Mouse (Mus musculus) midbrain, embryonic 14.5 days (tissue): ENCODE results near the gene Ndufa6. TPM values are rescaled to one million over a fixed set of nuclear protein-coding genes. Genes with fewer than 3 reads are reported as not detected.

Source experiments
- ATAC-seq: fragments of 200-750 bp; cut with Nextera tagmentation; 2 replicates; pipeline ENCODE4 v1.8.0; 2017; ENCODE audit warnings: moderate number of reproducible peaks, moderate library complexity; ENCODE audit not compliant: low FRiP score, low TSS enrichment
- DNase-seq: peaks from one replicate; pipeline ENCODE4 v3.0.0-alpha.2; 2015
- H3K27ac ChIP-seq: fragments of 300-500 bp; sonication (generic); replicated peaks from 2 replicates; pipeline ENCODE4 v1.5.1; 2014; ENCODE audit warnings: mild to moderate bottlenecking, low read depth, low read length, moderate library complexity
- H3K27me3 ChIP-seq: fragments of 300-500 bp; sonication (generic); 2 replicates; pipeline ENCODE4 v1.6.1; 2014; ENCODE audit warnings: low read length, control low read depth, mixed read lengths; ENCODE audit not compliant: control insufficient read depth, insufficient read depth
- H3K36me3 ChIP-seq: fragments of 300-500 bp; sonication (generic); 2 replicates; pipeline ENCODE4 v1.6.1; 2014; ENCODE audit warnings: low read length, control low read depth; ENCODE audit not compliant: control insufficient read depth, insufficient read depth
- H3K4me1 ChIP-seq: fragments of 300-500 bp; sonication (generic); 2 replicates; pipeline ENCODE4 v1.6.1; 2014; ENCODE audit warnings: mild to moderate bottlenecking, antibody characterized with exemption, low read length, control low read depth; ENCODE audit not compliant: control insufficient read depth, insufficient read depth
- H3K4me2 ChIP-seq: fragments of 300-500 bp; sonication (generic); 2 replicates; pipeline ENCODE4 v1.6.1; 2014; ENCODE audit warnings: mild to moderate bottlenecking, low read length, moderate library complexity
- H3K4me3 ChIP-seq: fragments of 300-500 bp; sonication (generic); replicated peaks from 2 replicates; pipeline ENCODE4 v1.5.1; 2014; ENCODE audit warnings: low read depth, low read length
- H3K9ac ChIP-seq: fragments of 300-500 bp; sonication (generic); replicated peaks from 2 replicates; pipeline ENCODE4 v1.6.1; 2014; ENCODE audit warnings: mild to moderate bottlenecking, low read length, moderate library complexity
- H3K9me3 ChIP-seq: fragments of 300-500 bp; sonication (generic); 2 replicates; pipeline ENCODE4 v1.6.1; 2016; ENCODE audit warnings: low read length, control low read depth, mixed read lengths; ENCODE audit not compliant: control insufficient read depth
- WGBS: fragments of 180-500 bp; shearing (Covaris S2); extraction: QIAGEN DNeasy Blood & Tissue Kit; methylation state at CpG from one replicate; pipeline ENCODE4 v1.1.7; 2014; 5-methylcytosine and 5-hydroxymethylcytosine counted together
- polyA plus RNA-seq: library from polyadenylated mRNA; unstranded; fragments of >200 nt; fragmentation: Nextera tagmentation; extraction: Ambion mirVana; gene quantifications from 2 replicates; pipeline ENCODE4 v1.2.1, GENCODE M21; 2014

Gene Ndufa6
- polyA plus RNA-seq, 1 experiment from 2014 or later = 375 TPM

- DNase-seq = peak; percentile 35
- Histone ChIP-seq H3K27me3 (peaks cover 9% of the 10 kb centered on the region), H3K36me3 (no peaks in the 10 kb centered on the region), H3K4me1 (peaks cover 14% of the 10 kb centered on the region), H3K4me2 (peak overlapping the region; percentile 47), H3K27ac (no peak overlapping the region), H3K4me3 (peak overlapping the region; percentile 21), H3K9ac (peak overlapping the region; percentile 42; the same call in 1 of the 2 replicates), H3K9me3 (no peaks in the 10 kb centered on the region)
- WGBS = 4% methylated on average over 40 of the region's 40 CpGs
- no peak for ATAC-seq
These were observed 13.1 kb downstream of the Ndufa6 start for GRCm38 (mm10) chr15:82341036-82341501.

- no peaks in the 10 kb centered on the region for H3K9me3 ChIP-seq
- H3K4me1 ChIP-seq = peaks cover 14% of the 10 kb centered on the region
- peak overlapping the region; percentile 21 for H3K4me3 ChIP-seq
- no peak for DNase-seq
- H3K36me3 ChIP-seq = peaks cover 4% of the 10 kb centered on the region; the same call in 1 of the 2 replicates
- peaks cover 9% of the 10 kb centered on the region for H3K27me3 ChIP-seq
- ATAC-seq = no peak
- WGBS = 47% methylated on average over 21 of the region's 21 CpGs
- peak overlapping the region; percentile 47 for H3K4me2 ChIP-seq
- no peak overlapping the region for H3K9ac ChIP-seq
- no peak overlapping the region for H3K27ac ChIP-seq
These were observed 13.6 kb downstream of the Ndufa6 start for GRCm38 (mm10) chr15:82340414-82341035.

- Histone ChIP-seq H3K9me3 (no peaks in the 10 kb centered on the region), H3K4me3 (no peak overlapping the region), H3K27me3 (peaks cover 9% of the 10 kb centered on the region), H3K9ac (no peak overlapping the region), H3K36me3 (peaks cover 8% of the 10 kb centered on the region; the same call in 1 of the 2 replicates), H3K27ac (no peak overlapping the region), H3K4me1 (peaks cover 14% of the 10 kb centered on the region), H3K4me2 (no peak overlapping the region)
- ATAC-seq (no peak), DNase-seq (no peak)
- WGBS = 81% methylated on average over 8 of the region's 8 CpGs
These were observed 14.4 kb downstream of the Ndufa6 start for GRCm38 (mm10) chr15:82339634-82340254.

GRCm38 (mm10) chr15:82339150-82339549 is 15.0 kb downstream of the Ndufa6 start:
- Histone ChIP-seq H3K9me3 (no peaks in the 10 kb centered on the region), H3K4me1 (peaks cover 14% of the 10 kb centered on the region), H3K27me3 (peaks cover 9% of the 10 kb centered on the region), H3K4me2 (peak overlapping the region; percentile 69), H3K9ac (peak overlapping the region; percentile 51; the same call in 1 of the 2 replicates), H3K4me3 (peak overlapping the region; percentile 52), H3K27ac (no peak overlapping the region), H3K36me3 (peaks cover 8% of the 10 kb centered on the region; the same call in 1 of the 2 replicates)
- 61% methylated on average over 10 of the region's 10 CpGs for WGBS
- no peak for ATAC-seq
- no peak for DNase-seq

- peak; percentile 88 for ATAC-seq
- Histone ChIP-seq H3K27me3 (peaks cover 9% of the 10 kb centered on the region), H3K4me1 (peaks cover 14% of the 10 kb centered on the region), H3K9me3 (no peaks in the 10 kb centered on the region), H3K4me2 (peak within 1 kb of the TSS; percentile 69), H3K9ac (peak within 1 kb of the TSS; percentile 51), H3K36me3 (peaks cover 8% of the 10 kb centered on the region; the same call in 1 of the 2 replicates), H3K4me3 (peak within 1 kb of the TSS; percentile 52), H3K27ac (0 out of 2 replicates have a peak within 1 kb of the TSS, but pooled peaks have one; percentile 16)
- under 1% methylated on average over 41 of the region's 41 CpGs for WGBS
- DNase-seq = peak; percentile 97
These were observed 15.5 kb downstream of the Ndufa6 start, which contains the start of the genes Naga, Pheta2 and Smdt1 for GRCm38 (mm10) chr15:82338593-82339112. Gene Naga (minus strand): TSS chr15:82338925. Gene Pheta2 (plus strand): TSS chr15:82338942. Gene Smdt1 (plus strand): TSS chr15:82338959.

- Histone ChIP-seq H3K9me3 (no peaks in the 10 kb centered on the region), H3K4me1 (peaks cover 14% of the 10 kb centered on the region), H3K36me3 (peaks cover 8% of the 10 kb centered on the region; the same call in 1 of the 2 replicates), H3K9ac (peak overlapping the region; percentile 51), H3K4me3 (peak overlapping the region; percentile 52), H3K27ac (no peak overlapping the region), H3K4me2 (peak overlapping the region; percentile 69), H3K27me3 (peaks cover 9% of the 10 kb centered on the region)
- no peak for DNase-seq
- no peak for ATAC-seq
- WGBS = 56% methylated on average over 4 of the region's 4 CpGs
These were observed 16.2 kb downstream of the Ndufa6 start for GRCm38 (mm10) chr15:82337875-82338274.

GRCm38 (mm10) chr15:82336629-82337028 is 17.5 kb downstream of the Ndufa6 start:
- H3K27ac ChIP-seq = no peak overlapping the region
- H3K27me3 ChIP-seq = peaks cover 9% of the 10 kb centered on the region
- no peak overlapping the region for H3K9ac ChIP-seq
- peaks cover 14% of the 10 kb centered on the region for H3K4me1 ChIP-seq
- no peaks in the 10 kb centered on the region for H3K9me3 ChIP-seq
- H3K4me2 ChIP-seq = no peak overlapping the region
- WGBS = 76% methylated on average over 12 of the region's 12 CpGs
- peaks cover 8% of the 10 kb centered on the region; the same call in 1 of the 2 replicates for H3K36me3 ChIP-seq
- DNase-seq (no peak), ATAC-seq (no peak)
- H3K4me3 ChIP-seq = no peak overlapping the region

- peaks cover 11% of the 10 kb centered on the region for H3K4me1 ChIP-seq
- peaks cover 3% of the 10 kb centered on the region for H3K27me3 ChIP-seq
- ATAC-seq (no peak), DNase-seq (no peak)
- H3K4me3 ChIP-seq = no peak overlapping the region
- no peak overlapping the region for H3K4me2 ChIP-seq
- H3K9me3 ChIP-seq = no peaks in the 10 kb centered on the region
- H3K9ac ChIP-seq = no peak overlapping the region
- peaks cover 8% of the 10 kb centered on the region; the same call in 1 of the 2 replicates for H3K36me3 ChIP-seq
- 94% methylated on average over 4 of the region's 4 CpGs for WGBS
- H3K27ac ChIP-seq = no peak overlapping the region
These were observed 18.9 kb downstream of the Ndufa6 start for GRCm38 (mm10) chr15:82335194-82335593.
